Mouse (Mus musculus) embryonic facial prominence, embryonic 11.5 days (tissue): ENCODE measurements around the gene Trpm4. TPM values are rescaled to one million over a fixed set of nuclear protein-coding genes. Genes with fewer than 3 reads are reported as not detected.

ENCODE experiments used
- ATAC-seq: fragments of 200-750 bp; cut with Nextera tagmentation; replicated peaks from 2 replicates; pipeline ENCODE4 v1.8.0; 2017; ENCODE audit warnings: low read depth; ENCODE audit not compliant: insufficient number of reproducible peaks, low FRiP score, low TSS enrichment
- DNase-seq: peaks from one replicate; pipeline ENCODE4 v3.0.0-alpha.2; 2015; ENCODE audit warnings: low spot score
- H3K27ac ChIP-seq: fragments of 300-500 bp; sonication (generic); replicated peaks from 2 replicates; pipeline ENCODE4 v1.5.1; 2014; ENCODE audit warnings: mild to moderate bottlenecking, low read depth, low read length, control low read depth
- H3K27me3 ChIP-seq: fragments of 300-500 bp; sonication (generic); 2 replicates; pipeline ENCODE4 v1.6.1; 2014; ENCODE audit warnings: mild to moderate bottlenecking, low read length, moderate library complexity, mixed read lengths; ENCODE audit not compliant: control insufficient read depth, insufficient read depth
- H3K36me3 ChIP-seq: fragments of 300-500 bp; sonication (generic); replicated peaks from 2 replicates; pipeline ENCODE4 v1.6.1; 2014; ENCODE audit warnings: low read depth, mild to moderate bottlenecking, low read length, moderate library complexity, mixed read lengths; ENCODE audit not compliant: control insufficient read depth, insufficient read depth
- H3K4me1 ChIP-seq: fragments of 300-500 bp; sonication (generic); 2 replicates; pipeline ENCODE4 v1.6.1; 2014; ENCODE audit warnings: low read length, mixed read lengths; ENCODE audit not compliant: control insufficient read depth, insufficient read depth
- H3K4me2 ChIP-seq: fragments of 300-500 bp; sonication (generic); 2 replicates; pipeline ENCODE4 v1.6.1; 2014; ENCODE audit warnings: low read depth, mild to moderate bottlenecking, control low read depth, low read length, moderate library complexity
- H3K4me3 ChIP-seq: fragments of 300-500 bp; sonication (generic); 2 replicates; pipeline ENCODE4 v1.5.1; 2014; ENCODE audit warnings: low read depth, low read length, control low read depth
- H3K9ac ChIP-seq: fragments of 300-500 bp; sonication (generic); replicated peaks from 2 replicates; pipeline ENCODE4 v1.6.1; 2014; ENCODE audit warnings: mild to moderate bottlenecking, control low read depth, low read length
- H3K9me3 ChIP-seq: fragments of 300-500 bp; sonication (generic); replicated peaks from 2 replicates; pipeline ENCODE4 v1.6.1; 2016; ENCODE audit warnings: mild to moderate bottlenecking, low read length, inconsistent platforms, mixed read lengths; ENCODE audit not compliant: control insufficient read depth
- WGBS: fragments of 180-500 bp; shearing (Covaris S2); extraction: QIAGEN DNeasy Blood & Tissue Kit; methylation state at CpG from one replicate; pipeline ENCODE4 v1.1.7; 2014; 5-methylcytosine and 5-hydroxymethylcytosine counted together
- polyA plus RNA-seq: library from polyadenylated mRNA; unstranded; fragments of >200 nt; fragmentation: Nextera tagmentation; extraction: Ambion mirVana; gene quantifications from 2 replicates; pipeline ENCODE4 v1.2.1, GENCODE M21; 2014

The Trpm4 gene
- polyA plus RNA-seq, 1 experiment from 2014 or later: 7.2 TPM

- no peak overlapping the region for H3K27ac ChIP-seq
- WGBS: 6% methylated on average over 8 of the region's 8 CpGs
- no peaks in the 10 kb centered on the region for H3K36me3 ChIP-seq
- DNase-seq (peak; percentile 86), ATAC-seq (no peak)
- no peaks in the 10 kb centered on the region for H3K4me1 ChIP-seq
- no peak overlapping the region; the same call in 1 of the 2 replicates for H3K9ac ChIP-seq
- peak overlapping the region; percentile 95; the same call in 1 of the 2 replicates for H3K4me2 ChIP-seq
- H3K4me3 ChIP-seq: no peak overlapping the region
- no peaks in the 10 kb centered on the region for H3K9me3 ChIP-seq
- H3K27me3 ChIP-seq: peaks cover 3% of the 10 kb centered on the region; the same call in 1 of the 2 replicates
Measured at GRCm38 (mm10) chr7:45341303-45341702, 7.7 kb upstream of the Trpm4 start.

GRCm38 (mm10) chr7:45340669-45341068, 7.1 kb upstream of the Trpm4 start:
- no peaks in the 10 kb centered on the region for H3K9me3 ChIP-seq
- ATAC-seq (0 out of 2 replicates have a peak, but pooled peaks have one; percentile 2), DNase-seq (peak; percentile 84)
- H3K27me3 ChIP-seq: peaks cover 3% of the 10 kb centered on the region; the same call in 1 of the 2 replicates
- peak overlapping the region; percentile 18 for H3K9ac ChIP-seq
- H3K4me3 ChIP-seq: peak overlapping the region; percentile 54
- H3K36me3 ChIP-seq: no peaks in the 10 kb centered on the region
- WGBS: under 1% methylated on average over 11 of the region's 11 CpGs
- H3K4me1 ChIP-seq: no peaks in the 10 kb centered on the region
- H3K27ac ChIP-seq: no peak overlapping the region
- H3K4me2 ChIP-seq: peak overlapping the region; percentile 95

- DNase-seq: no peak
- H3K9me3 ChIP-seq: no peaks in the 10 kb centered on the region
- H3K4me1 ChIP-seq: no peaks in the 10 kb centered on the region
- peak overlapping the region; percentile 95 for H3K4me2 ChIP-seq
- H3K36me3 ChIP-seq: no peaks in the 10 kb centered on the region
- peak overlapping the region; percentile 76 for H3K9ac ChIP-seq
- H3K27me3 ChIP-seq: peaks cover 3% of the 10 kb centered on the region; the same call in 1 of the 2 replicates
- WGBS: under 1% methylated on average over 11 of the region's 11 CpGs
- H3K27ac ChIP-seq: no peak overlapping the region
- H3K4me3 ChIP-seq: peak overlapping the region; percentile 54
- no peak for ATAC-seq
Measured at GRCm38 (mm10) chr7:45340066-45340442, 6.5 kb upstream of the Trpm4 start.

- DNase-seq: peak; percentile 86
- H3K9ac ChIP-seq: peak overlapping the region; percentile 76
- WGBS: under 1% methylated on average over 37 of the region's 39 CpGs
- no peaks in the 10 kb centered on the region for H3K9me3 ChIP-seq
- ATAC-seq: peak; percentile 79
- H3K4me3 ChIP-seq: peak overlapping the region; percentile 54
- H3K27ac ChIP-seq: no peak overlapping the region
- no peaks in the 10 kb centered on the region for H3K36me3 ChIP-seq
- H3K4me1 ChIP-seq: peaks cover under 1% of the 10 kb centered on the region; the same call in 1 of the 2 replicates
- H3K27me3 ChIP-seq: peaks cover 3% of the 10 kb centered on the region; the same call in 1 of the 2 replicates
- H3K4me2 ChIP-seq: peak overlapping the region; percentile 95
Measured at GRCm38 (mm10) chr7:45339410-45340065, 6.0 kb upstream of the Trpm4 start.

GRCm38 (mm10) chr7:45338161-45338911, 4.8 kb upstream of the Trpm4 start:
- WGBS: under 1% methylated on average over 14 of the region's 14 CpGs
- peak overlapping the region; percentile 95 for H3K4me2 ChIP-seq
- H3K27ac ChIP-seq: no peak overlapping the region
- H3K4me3 ChIP-seq: peak overlapping the region; percentile 54
- peaks cover 3% of the 10 kb centered on the region; the same call in 1 of the 2 replicates for H3K27me3 ChIP-seq
- peak overlapping the region; percentile 76 for H3K9ac ChIP-seq
- H3K9me3 ChIP-seq: no peaks in the 10 kb centered on the region
- peaks cover 2% of the 10 kb centered on the region; the same call in 1 of the 2 replicates for H3K4me1 ChIP-seq
- DNase-seq (peak; percentile 65), ATAC-seq (0 out of 2 replicates have a peak, but pooled peaks have one; percentile 2)
- no peaks in the 10 kb centered on the region for H3K36me3 ChIP-seq

GRCm38 (mm10) chr7:45337469-45337868, 3.9 kb upstream of the Trpm4 start:
- no peaks in the 10 kb centered on the region for H3K36me3 ChIP-seq
- H3K4me3 ChIP-seq: no peak overlapping the region
- no peak for ATAC-seq
- no peaks in the 10 kb centered on the region for H3K9me3 ChIP-seq
- no peak overlapping the region for H3K9ac ChIP-seq
- no peak overlapping the region for H3K27ac ChIP-seq
- 25% methylated on average over 4 of the region's 4 CpGs for WGBS
- H3K4me2 ChIP-seq: no peak overlapping the region
- H3K4me1 ChIP-seq: peaks cover 2% of the 10 kb centered on the region
- DNase-seq: no peak
- H3K27me3 ChIP-seq: peaks cover 3% of the 10 kb centered on the region; the same call in 1 of the 2 replicates

GRCm38 (mm10) chr7:45336319-45336718, 2.7 kb upstream of the Trpm4 start:
- ATAC-seq (no peak), DNase-seq (no peak)
- peaks cover 3% of the 10 kb centered on the region; the same call in 1 of the 2 replicates for H3K27me3 ChIP-seq
- no peak overlapping the region for H3K4me2 ChIP-seq
- peaks cover 2% of the 10 kb centered on the region for H3K4me1 ChIP-seq
- H3K9ac ChIP-seq: no peak overlapping the region
- H3K4me3 ChIP-seq: no peak overlapping the region
- H3K27ac ChIP-seq: no peak overlapping the region
- H3K9me3 ChIP-seq: no peaks in the 10 kb centered on the region
- H3K36me3 ChIP-seq: no peaks in the 10 kb centered on the region
- WGBS: 94% methylated on average over 4 of the region's 4 CpGs
